Mouse (Mus musculus) Patski (cell line): ENCODE measurements around the gene Zfp568. TPM values are rescaled to one million over a fixed set of nuclear protein-coding genes. Genes with fewer than 3 reads are reported as not detected.

Source experiments
- ATAC-seq: fragments of 100-300 bp; one replicate; pipeline ENCODE4 v1.8.0; 2021
- CTCF ChIA-PET: fragments of 350-600 bp; sonication (Branson Sonifier 250); formaldehyde crosslinking; loops from one replicate; lab custom pipeline; 2022; ENCODE audit warnings: inconsistent platforms; lab: Charles Lee
- POLR2A ChIA-PET: fragments of 350-600 bp; sonication (Branson Sonifier 250); formaldehyde crosslinking; loops from one replicate; lab custom pipeline; 2022; ENCODE audit warnings: antibody characterized with exemption, inconsistent platforms; lab: Charles Lee
- DNase-seq: peaks from one replicate; pipeline ENCODE4 v3.0.0-alpha.2; 2011; ENCODE audit warnings: low read depth, low spot score
- H3K27me3 ChIP-seq: fragments of 371-371 bp; one replicate; pipeline ENCODE4 v1.5.1; 2021
- CTCF ChIP-seq: fragments of 100-300 bp; IDR thresholded peaks from one replicate; pipeline ENCODE4 v1.5.1; 2021
- in situ Hi-C: fragments of 300-500 bp; cut with MboI; formaldehyde crosslinking; loops from 3 replicates; pipeline ENCODE4 v1.11.1; 2018; ENCODE audit warnings: low pct_unique_long_range_greater_than_20kb, mixed read lengths
- polyA plus RNA-seq: library from polyadenylated mRNA; unstranded; gene quantifications from one replicate; pipeline ENCODE4 v1.2.3, GENCODE M21; 2021

The Zfp568 gene
- polyA plus RNA-seq, 1 experiment from 2014 or later: 12.0 TPM

- TF ChIP-seq CTCF: no peak
- DNase-seq: no peak
- no peaks in the 10 kb centered on the region for H3K27me3 ChIP-seq
- ChIA-PET CTCF (interaction anchor here (1.7 to 2.4 kb wide), 2 partner anchors 11 to 21 kb away, joined by 4 to 7 read pairs; no protein-coding TSS in a partner anchor), POLR2A (no interaction called here)
- in situ Hi-C loops: no loop called here
- ATAC-seq: no peak
These were observed 50.6 kb downstream of the Zfp568 start for GRCm38 (mm10) chr7:30034331-30034730.

GRCm38 (mm10) chr7:30044354-30044753, 60.6 kb downstream of the Zfp568 start:
- CTCF ChIA-PET: interaction anchor here (1.4 kb wide), 1 partner anchor 11 kb away, joined by 4 read pairs; no protein-coding TSS in a partner anchor
- H3K27me3 ChIP-seq: no peaks in the 10 kb centered on the region
- POLR2A ChIA-PET: no interaction called here
- DNase-seq (no peak), ATAC-seq (no peak)
- no peak for TF ChIP-seq CTCF
- in situ Hi-C loops: no loop called here

GRCm38 (mm10) chr7:30048126-30048525, 64.4 kb downstream of the Zfp568 start:
- ATAC-seq (no peak), DNase-seq (no peak)
- ChIA-PET POLR2A (no interaction called here), CTCF (interaction anchor here (1.3 to 1.7 kb wide), 3 partner anchors 16 to 24 kb away, joined by 3 to 4 read pairs (median 4); no protein-coding TSS in a partner anchor)
- in situ Hi-C loops: no loop called here
- no peaks in the 10 kb centered on the region for H3K27me3 ChIP-seq
- no peak for TF ChIP-seq CTCF

GRCm38 (mm10) chr7:30050882-30051548, 67.3 kb downstream of the Zfp568 start, which contains the start of gene Zfp14:
Zfp14 (minus strand) TSS chr7:30051380.
- POLR2A ChIA-PET: no interaction called here
- DNase-seq: peak; percentile 25

GRCm38 (mm10) chr7:30053591-30053990, 69.8 kb downstream of the Zfp568 start:
- no peaks in the 10 kb centered on the region for H3K27me3 ChIP-seq
- TF ChIP-seq CTCF: no peak
- in situ Hi-C loops: no loop called here
- no peak for DNase-seq
- ChIA-PET POLR2A (no interaction called here), CTCF (interaction anchor here (0.8 to 1.5 kb wide), 3 partner anchors 8 to 23 kb away, joined by 3 read pairs; no protein-coding TSS in a partner anchor)
- ATAC-seq: no peak

More at GRCm38 (mm10) chr7:30050882-30051548, 67.3 kb downstream of the Zfp568 start, which contains the start of gene Zfp14:
- no peak for TF ChIP-seq CTCF
- in situ Hi-C loops: no loop called here
- H3K27me3 ChIP-seq: no peaks in the 10 kb centered on the region
- CTCF ChIA-PET: no interaction called here
- ATAC-seq: peak; percentile 87

GRCm38 (mm10) chr7:30060341-30060740, 76.6 kb downstream of the Zfp568 start:
- ChIA-PET POLR2A (no interaction called here), CTCF (no interaction called here)
- in situ Hi-C loops: no loop called here
- DNase-seq (no peak), ATAC-seq (no peak)
- TF ChIP-seq CTCF: no peak
- H3K27me3 ChIP-seq: no peaks in the 10 kb centered on the region

GRCm38 (mm10) chr7:30062478-30062877, 78.7 kb downstream of the Zfp568 start:
- DNase-seq (no peak), ATAC-seq (no peak)
- in situ Hi-C loops: no loop called here
- CTCF ChIA-PET: interaction anchor here (0.9 kb wide), 1 partner anchor 26 kb away, joined by 3 read pairs; no protein-coding TSS in a partner anchor
- no peaks in the 10 kb centered on the region for H3K27me3 ChIP-seq
- POLR2A ChIA-PET: interaction anchor here (0.7 kb wide), 1 partner anchor 100 kb away, joined by 3 read pairs; no protein-coding TSS in a partner anchor
- peak; percentile 66 for TF ChIP-seq CTCF

GRCm38 (mm10) chr7:30064622-30065021, 80.9 kb downstream of the Zfp568 start:
- no peak for ATAC-seq
- no peaks in the 10 kb centered on the region for H3K27me3 ChIP-seq
- in situ Hi-C loops: no loop called here
- POLR2A ChIA-PET: no interaction called here
- peak; percentile 41 for TF ChIP-seq CTCF
- CTCF ChIA-PET: interaction anchor here (0.7 to 0.9 kb wide), 2 partner anchors 42 to 83 kb away, joined by 3 read pairs; no protein-coding TSS in a partner anchor
- no peak for DNase-seq

GRCm38 (mm10) chr7:30072146-30073028, 88.6 kb downstream of the Zfp568 start, which contains the start of gene Zfp82:
Zfp82 (minus strand) TSS chr7:30072900.
- H3K27me3 ChIP-seq: no peaks in the 10 kb centered on the region
- ChIA-PET POLR2A (interaction anchor here (0.8 to 1.0 kb wide), 2 partner anchors 73 to 77 kb away, joined by 3 read pairs; no protein-coding TSS in a partner anchor), CTCF (interaction anchor here (1.0 to 1.5 kb wide), 2 partner anchors 12 to 21 kb away, joined by 3 read pairs; no protein-coding TSS in a partner anchor)
- ATAC-seq: peak; percentile 75
- no peak for TF ChIP-seq CTCF
- no peak for DNase-seq
- in situ Hi-C loops: no loop called here

Other genes starting within 250 kb of the Zfp568 start
- gene Zfp84, start 215.4 kb upstream of the Zfp568 start, polyA plus RNA-seq: 11.7 TPM
- 11.8 TPM for gene Zfp30, start 200.0 kb upstream of the Zfp568 start, polyA plus RNA-seq
- gene Zfp790, start 167.8 kb upstream of the Zfp568 start, polyA plus RNA-seq: 12.8 TPM
- 6.1 TPM for gene Zfp940, start 130.3 kb upstream of the Zfp568 start, polyA plus RNA-seq
- gene Zfp420, start 124.0 kb upstream of the Zfp568 start, polyA plus RNA-seq: 5.3 TPM
- gene Zfp27, start 77.4 kb upstream of the Zfp568 start, polyA plus RNA-seq: 11.3 TPM
- 9.3 TPM for gene Zfp383, start 75.7 kb upstream of the Zfp568 start, polyA plus RNA-seq
- 12.1 TPM for gene Zfp74, start 29.9 kb upstream of the Zfp568 start, polyA plus RNA-seq
- 3.4 TPM for gene Zfp14, start 67.4 kb downstream of the Zfp568 start, polyA plus RNA-seq
- gene Zfp82, start 88.9 kb downstream of the Zfp568 start, polyA plus RNA-seq: 13.7 TPM
- 1.1 TPM for gene Gm26920, start 106.5 kb downstream of the Zfp568 start, polyA plus RNA-seq
- 5.3 TPM for gene Zfp566, start 106.6 kb downstream of the Zfp568 start, polyA plus RNA-seq
- 55.7 TPM for gene Zfp260, start 110.8 kb downstream of the Zfp568 start, polyA plus RNA-seq
- gene Zfp382, start 138.0 kb downstream of the Zfp568 start, polyA plus RNA-seq: 8.7 TPM
- 56.4 TPM for gene Zfp146, start 185.8 kb downstream of the Zfp568 start, polyA plus RNA-seq
- 0.89 TPM for gene Cox7a1, start 200.2 kb downstream of the Zfp568 start, polyA plus RNA-seq
- gene Capns1, start 214.9 kb downstream of the Zfp568 start, polyA plus RNA-seq: 456 TPM
- 79.3 TPM for gene Polr2i, start 248.0 kb downstream of the Zfp568 start, polyA plus RNA-seq
- gene Tbcb, start 248.3 kb downstream of the Zfp568 start, polyA plus RNA-seq: 87.4 TPM